Mouse (Mus musculus): ENCODE results near the gene Entpd5.
"Not testable (repeated sequence)": the region's sequence is repeated elsewhere in the genome, so short reads cannot be mapped to it uniquely, and the experiment has no call there.

The Entpd5 gene

GRCm38 (mm10) chr12:84399135-84399534, 9.7 kb downstream of the Entpd5 start:
- peak; percentile 26 for DNase-seq (ENCODE audit: low read depth)

GRCm38 (mm10) chr12:84398629-84399028, 10.2 kb downstream of the Entpd5 start:
- peak; percentile 78 for DNase-seq (ENCODE audit: low read depth)

- DNase-seq (ENCODE audit: low read depth): no peak
Observed at GRCm38 (mm10) chr12:84397685-84398084, 11.1 kb downstream of the Entpd5 start.

- no peak for DNase-seq (ENCODE audit: low read depth)
Observed at GRCm38 (mm10) chr12:84396947-84397679, 11.7 kb downstream of the Entpd5 start.

- DNase-seq (ENCODE audit: low read depth): peak; percentile 49
Observed at GRCm38 (mm10) chr12:84393847-84394246, 15.0 kb downstream of the Entpd5 start.

GRCm38 (mm10) chr12:84392681-84393080, 16.1 kb downstream of the Entpd5 start:
- DNase-seq (ENCODE audit: low read depth): no peak

- no peak for DNase-seq (ENCODE audit: low read depth)
Observed at GRCm38 (mm10) chr12:84390336-84390735, 18.5 kb downstream of the Entpd5 start.

GRCm38 (mm10) chr12:84388774-84389400, 19.9 kb downstream of the Entpd5 start:
- no peak for DNase-seq (ENCODE audit: low read depth)

GRCm38 (mm10) chr12:84388097-84388496, 20.7 kb downstream of the Entpd5 start:
- no peak for DNase-seq (ENCODE audit: low read depth)

- no peak for DNase-seq (ENCODE audit: low read depth)
Observed at GRCm38 (mm10) chr12:84385408-84385807, 23.4 kb downstream of the Entpd5 start.

GRCm38 (mm10) chr12:84384644-84385081, 24.2 kb downstream of the Entpd5 start:
- DNase-seq (ENCODE audit: low read depth): no peak

- DNase-seq (ENCODE audit: low read depth): no peak
Observed at GRCm38 (mm10) chr12:84382369-84382768, 26.5 kb downstream of the Entpd5 start.

GRCm38 (mm10) chr12:84373831-84374481, 34.9 kb downstream of the Entpd5 start:
- DNase-seq (ENCODE audit: low read depth): no peak

GRCm38 (mm10) chr12:84371647-84372046, 37.2 kb downstream of the Entpd5 start:
- DNase-seq (ENCODE audit: low read depth): no peak

GRCm38 (mm10) chr12:84366971-84367370, 41.9 kb downstream of the Entpd5 start:
- DNase-seq (ENCODE audit: low read depth): peak; percentile 31

- DNase-seq (ENCODE audit: low read depth): no peak
Observed at GRCm38 (mm10) chr12:84365137-84365536, 43.7 kb downstream of the Entpd5 start.

GRCm38 (mm10) chr12:84364291-84364690, 44.5 kb downstream of the Entpd5 start:
- DNase-seq (ENCODE audit: low read depth): no peak

GRCm38 (mm10) chr12:84362872-84363271, 46.0 kb downstream of the Entpd5 start:
- DNase-seq (ENCODE audit: low read depth): peak; percentile 23

GRCm38 (mm10) chr12:84361555-84362489, 47.0 kb downstream of the Entpd5 start, which contains the start of the genes Coq6 and Fam161b:
TSS of gene Coq6 (plus strand) at chr12:84361657.
TSS of gene Fam161b (minus strand) at chr12:84361833.
- DNase-seq (ENCODE audit: low read depth): peak; percentile 97

- DNase-seq (ENCODE audit: low read depth): not testable (repeated sequence)
Observed at GRCm38 (mm10) chr12:84358699-84359098, 50.1 kb downstream of the Entpd5 start.

- DNase-seq (ENCODE audit: low read depth): peak; percentile 75
Observed at GRCm38 (mm10) chr12:84347192-84347591, 61.6 kb downstream of the Entpd5 start.

All from NIH3T3 (cell line).